Mouse (Mus musculus) hindbrain, embryonic 15.5 days (tissue): ENCODE data around the gene Azin2. TPM values are rescaled to one million over a fixed set of nuclear protein-coding genes. Genes with fewer than 3 reads are reported as not detected.

Experiments used
- ATAC-seq: fragments of 200-750 bp; cut with Nextera tagmentation; 2 replicates; pipeline ENCODE4 v1.8.0; 2017; ENCODE audit warnings: low read depth, moderate number of reproducible peaks, moderate TSS enrichment; ENCODE audit not compliant: low FRiP score
- H3K27ac ChIP-seq: fragments of 300-500 bp; sonication (generic); replicated peaks from 2 replicates; pipeline ENCODE4 v1.5.1; 2015; ENCODE audit warnings: mild to moderate bottlenecking, inconsistent platforms
- H3K27me3 ChIP-seq: fragments of 300-500 bp; sonication (generic); 2 replicates; pipeline ENCODE4 v1.6.1; 2015; ENCODE audit warnings: control low read depth, inconsistent platforms
- H3K36me3 ChIP-seq: fragments of 300-500 bp; sonication (generic); 2 replicates; pipeline ENCODE4 v1.6.1; 2015; ENCODE audit warnings: control low read depth, inconsistent platforms
- H3K4me1 ChIP-seq: fragments of 300-500 bp; sonication (generic); replicated peaks from 2 replicates; pipeline ENCODE4 v1.6.1; 2015; ENCODE audit warnings: control low read depth, inconsistent platforms
- H3K4me2 ChIP-seq: fragments of 300-500 bp; sonication (generic); 2 replicates; pipeline ENCODE4 v1.6.1; 2015; ENCODE audit warnings: moderate library complexity, mild to moderate bottlenecking, inconsistent platforms
- H3K4me3 ChIP-seq: fragments of 300-500 bp; sonication (generic); 2 replicates; pipeline ENCODE4 v1.5.1; 2015; ENCODE audit warnings: mild to moderate bottlenecking, inconsistent platforms
- H3K9ac ChIP-seq: fragments of 300-500 bp; sonication (generic); 2 replicates; pipeline ENCODE4 v1.6.1; 2015; ENCODE audit warnings: inconsistent platforms
- H3K9me3 ChIP-seq: fragments of 300-500 bp; sonication (generic); 2 replicates; pipeline ENCODE4 v1.6.1; 2016; ENCODE audit warnings: control low read depth, inconsistent platforms
- WGBS: fragments of 180-500 bp; shearing (Covaris S2); methylation state at CpG from one replicate; pipeline ENCODE4 v1.1.7; 2015; 5-methylcytosine and 5-hydroxymethylcytosine counted together
- polyA plus RNA-seq: library from polyadenylated mRNA; unstranded; fragments of >200 nt; fragmentation: Nextera tagmentation; extraction: Ambion mirVana; gene quantifications from 2 replicates; pipeline ENCODE4 v1.2.1, GENCODE M21; 2015

Azin2 gene
- polyA plus RNA-seq, 1 experiment from 2014 or later, result 21.9 TPM

- H3K27ac ChIP-seq, result no peak overlapping the region
- no peak overlapping the region for H3K9ac ChIP-seq
- 89% methylated on average over 3 of the region's 3 CpGs for WGBS
- H3K36me3 ChIP-seq, result no peaks in the 10 kb centered on the region
- H3K4me1 ChIP-seq, result peaks cover 10% of the 10 kb centered on the region
- no peaks in the 10 kb centered on the region for H3K27me3 ChIP-seq
- no peak overlapping the region for H3K4me2 ChIP-seq
- H3K4me3 ChIP-seq, result no peak overlapping the region
- no peak for ATAC-seq
- no peaks in the 10 kb centered on the region for H3K9me3 ChIP-seq
Measured at GRCm38 (mm10) chr4:128923603-128924002, 38.6 kb downstream of the Azin2 start.

- H3K36me3 ChIP-seq, result no peaks in the 10 kb centered on the region
- 34% methylated on average over 10 of the region's 10 CpGs for WGBS
- H3K4me2 ChIP-seq, result no peak overlapping the region
- H3K27me3 ChIP-seq, result 0 out of 2 replicates have a peak, but pooled peaks cover 3% of the 10 kb centered on the region
- H3K4me1 ChIP-seq, result no peaks in the 10 kb centered on the region
- H3K4me3 ChIP-seq, result no peak overlapping the region
- H3K27ac ChIP-seq, result no peak overlapping the region
- no peaks in the 10 kb centered on the region for H3K9me3 ChIP-seq
- no peak overlapping the region for H3K9ac ChIP-seq
- no peak for ATAC-seq
Measured at GRCm38 (mm10) chr4:128919106-128919505, 43.1 kb downstream of the Azin2 start.

- ATAC-seq, result no peak
- H3K4me2 ChIP-seq, result no peak overlapping the region
- H3K27me3 ChIP-seq, result 0 out of 2 replicates have a peak, but pooled peaks cover 3% of the 10 kb centered on the region
- H3K36me3 ChIP-seq, result no peaks in the 10 kb centered on the region
- no peak overlapping the region for H3K4me3 ChIP-seq
- H3K27ac ChIP-seq, result no peak overlapping the region
- H3K4me1 ChIP-seq, result no peaks in the 10 kb centered on the region
- WGBS, result 58% methylated on average over 3 of the region's 3 CpGs
- no peak overlapping the region for H3K9ac ChIP-seq
- no peaks in the 10 kb centered on the region for H3K9me3 ChIP-seq
Measured at GRCm38 (mm10) chr4:128918187-128918586, 44.1 kb downstream of the Azin2 start.

GRCm38 (mm10) chr4:128917756-128918155, 44.5 kb downstream of the Azin2 start:
- Histone ChIP-seq H3K4me3 (no peak overlapping the region), H3K9me3 (no peaks in the 10 kb centered on the region), H3K36me3 (no peaks in the 10 kb centered on the region), H3K27ac (no peak overlapping the region), H3K27me3 (0 out of 2 replicates have a peak, but pooled peaks cover 3% of the 10 kb centered on the region), H3K4me2 (no peak overlapping the region), H3K4me1 (no peaks in the 10 kb centered on the region), H3K9ac (no peak overlapping the region)
- ATAC-seq, result no peak
- 74% methylated on average over 6 of the region's 6 CpGs for WGBS

GRCm38 (mm10) chr4:128917119-128917518, 45.1 kb downstream of the Azin2 start:
- 74% methylated on average over 3 of the region's 3 CpGs for WGBS
- no peak overlapping the region for H3K9ac ChIP-seq
- no peaks in the 10 kb centered on the region for H3K4me1 ChIP-seq
- H3K4me3 ChIP-seq, result no peak overlapping the region
- H3K27me3 ChIP-seq, result 0 out of 2 replicates have a peak, but pooled peaks cover 3% of the 10 kb centered on the region
- H3K27ac ChIP-seq, result no peak overlapping the region
- H3K4me2 ChIP-seq, result no peak overlapping the region
- H3K36me3 ChIP-seq, result no peaks in the 10 kb centered on the region
- no peak for ATAC-seq
- H3K9me3 ChIP-seq, result no peaks in the 10 kb centered on the region

GRCm38 (mm10) chr4:128913794-128914193, 48.4 kb downstream of the Azin2 start:
- Histone ChIP-seq H3K4me1 (no peaks in the 10 kb centered on the region), H3K9me3 (no peaks in the 10 kb centered on the region), H3K4me2 (no peak overlapping the region), H3K4me3 (no peak overlapping the region), H3K27ac (no peak overlapping the region), H3K36me3 (peaks cover 11% of the 10 kb centered on the region; the same call in 1 of the 2 replicates), H3K27me3 (0 out of 2 replicates have a peak, but pooled peaks cover 3% of the 10 kb centered on the region), H3K9ac (no peak overlapping the region)
- ATAC-seq, result no peak
- 31% methylated on average over 4 of the region's 4 CpGs for WGBS

- Histone ChIP-seq H3K4me3 (no peak overlapping the region), H3K9me3 (no peaks in the 10 kb centered on the region), H3K4me1 (no peaks in the 10 kb centered on the region), H3K36me3 (peaks cover 11% of the 10 kb centered on the region; the same call in 1 of the 2 replicates), H3K4me2 (no peak overlapping the region), H3K27ac (no peak overlapping the region), H3K27me3 (0 out of 2 replicates have a peak, but pooled peaks cover 3% of the 10 kb centered on the region), H3K9ac (no peak overlapping the region)
- WGBS, result 92% methylated on average over 10 of the region's 10 CpGs
- no peak for ATAC-seq
Measured at GRCm38 (mm10) chr4:128912085-128912484, 50.2 kb downstream of the Azin2 start.

GRCm38 (mm10) chr4:128910276-128911063, 51.8 kb downstream of the Azin2 start:
- Histone ChIP-seq H3K4me2 (no peak overlapping the region), H3K4me3 (no peak overlapping the region), H3K4me1 (no peaks in the 10 kb centered on the region), H3K27me3 (no peaks in the 10 kb centered on the region), H3K27ac (no peak overlapping the region), H3K36me3 (peaks cover 11% of the 10 kb centered on the region; the same call in 1 of the 2 replicates), H3K9me3 (no peaks in the 10 kb centered on the region), H3K9ac (no peak overlapping the region)
- no peak for ATAC-seq
- WGBS, result 79% methylated on average over 8 of the region's 8 CpGs

GRCm38 (mm10) chr4:128909378-128909831, 52.8 kb downstream of the Azin2 start:
- H3K9me3 ChIP-seq, result no peaks in the 10 kb centered on the region
- H3K4me2 ChIP-seq, result no peak overlapping the region
- H3K27ac ChIP-seq, result no peak overlapping the region
- H3K27me3 ChIP-seq, result no peaks in the 10 kb centered on the region
- H3K4me1 ChIP-seq, result peaks cover 6% of the 10 kb centered on the region; the same call in 1 of the 2 replicates
- peaks cover 11% of the 10 kb centered on the region; the same call in 1 of the 2 replicates for H3K36me3 ChIP-seq
- H3K9ac ChIP-seq, result no peak overlapping the region
- ATAC-seq, result no peak
- 83% methylated on average over 14 of the region's 14 CpGs for WGBS
- no peak overlapping the region for H3K4me3 ChIP-seq

GRCm38 (mm10) chr4:128908586-128909377, 53.5 kb downstream of the Azin2 start:
- H3K4me3 ChIP-seq, result no peak overlapping the region
- no peaks in the 10 kb centered on the region for H3K27me3 ChIP-seq
- H3K4me2 ChIP-seq, result no peak overlapping the region
- H3K36me3 ChIP-seq, result peaks cover 11% of the 10 kb centered on the region; the same call in 1 of the 2 replicates
- H3K4me1 ChIP-seq, result peaks cover 11% of the 10 kb centered on the region; the same call in 1 of the 2 replicates
- H3K9ac ChIP-seq, result no peak overlapping the region
- no peaks in the 10 kb centered on the region for H3K9me3 ChIP-seq
- WGBS, result 64% methylated on average over 24 of the region's 24 CpGs
- ATAC-seq, result peak; percentile 57; the same call in 1 of the 2 replicates
- H3K27ac ChIP-seq, result no peak overlapping the region

- Histone ChIP-seq H3K27ac (no peak overlapping the region), H3K36me3 (peaks cover 23% of the 10 kb centered on the region), H3K4me1 (peaks cover 11% of the 10 kb centered on the region; the same call in 1 of the 2 replicates), H3K9ac (no peak overlapping the region), H3K4me3 (no peak overlapping the region), H3K9me3 (no peaks in the 10 kb centered on the region), H3K4me2 (no peak overlapping the region), H3K27me3 (no peaks in the 10 kb centered on the region)
- no peak for ATAC-seq
- 74% methylated on average over 12 of the region's 12 CpGs for WGBS
Measured at GRCm38 (mm10) chr4:128907238-128907968, 54.8 kb downstream of the Azin2 start.
